10 mouse cellular contexts compared by ENCODE assay signal in the genomic region with DNA sequence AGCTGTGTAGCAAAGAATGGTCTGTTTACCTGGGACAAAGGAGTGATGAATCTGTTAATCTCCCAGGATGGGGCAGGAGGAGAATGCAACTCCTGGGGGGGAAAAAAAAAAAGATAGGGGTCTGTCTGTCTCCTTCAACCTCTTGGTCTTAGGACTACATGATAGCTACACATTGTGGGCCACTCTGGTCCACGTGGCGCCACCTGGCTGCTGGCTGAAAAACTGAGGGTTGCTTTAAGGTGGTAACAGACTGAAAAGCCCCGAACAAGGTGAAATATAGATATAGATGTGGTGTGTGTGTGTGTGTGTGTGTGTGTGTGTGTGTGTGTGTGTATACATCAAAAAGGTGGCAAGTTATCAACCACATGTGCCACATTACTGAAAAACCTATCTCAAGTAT.
DNase-seq lines count a peak whose midpoint lies in the region; ATAC-seq lines count a peak whose summit lies in the region.
"Had no signal": no experiment of that assay in that cellular context is flagged by ENCODE, and none has a peak within 500 bp of the region (broad histone marks: within the 10 kb centered on the region; RNA-seq: fewer than 3 reads in every experiment).

No protein-coding gene starts in this region.

- intact Hi-C loops in gastrocnemius, postnatal 14 days (cut with DNase I; ENCODE audit: low total_unique reads) = no loop called here

- H3K27ac ChIP-seq in midbrain, embryonic 14.5 days (replicated peaks; ENCODE audit: low read depth, low read length) = no peak overlapping the region
- no peak overlapping the region for H3K27ac ChIP-seq in midbrain, embryonic 16.5 days (ENCODE audit: low read length)
- H3K27ac ChIP-seq: heart, embryonic 15.5 days; macrophage had no signal

- H3K27me3 ChIP-seq in midbrain, embryonic 14.5 days (ENCODE audit: control insufficient read depth, insufficient read depth, low read length) = no peaks in the 10 kb centered on the region
- no peaks in the 10 kb centered on the region for H3K27me3 ChIP-seq in midbrain, embryonic 16.5 days (ENCODE audit: control insufficient read depth, insufficient read depth, low read depth, low read length)
- H3K27me3 ChIP-seq: heart, embryonic 15.5 days had no signal

- ATAC-seq in midbrain, embryonic 14.5 days (ENCODE audit: low FRiP score, low TSS enrichment) = no peak
- no peak for ATAC-seq in midbrain, embryonic 16.5 days

- no peaks in the 10 kb centered on the region for H3K36me3 ChIP-seq in midbrain, embryonic 14.5 days (ENCODE audit: control insufficient read depth, insufficient read depth, low read length)
- no peaks in the 10 kb centered on the region for H3K36me3 ChIP-seq in midbrain, embryonic 16.5 days (ENCODE audit: control insufficient read depth, insufficient read depth, low read length)
- H3K36me3 ChIP-seq: heart, embryonic 15.5 days had no signal

- no peak overlapping the region for H3K4me2 ChIP-seq in midbrain, embryonic 14.5 days (ENCODE audit: low read length)
- no peak overlapping the region for H3K4me2 ChIP-seq in midbrain, embryonic 16.5 days (ENCODE audit: low read length)
- H3K4me2 ChIP-seq: heart, embryonic 15.5 days had no signal

- H3K9ac ChIP-seq in midbrain, embryonic 14.5 days (replicated peaks; ENCODE audit: low read length) = no peak overlapping the region
- H3K9ac ChIP-seq in midbrain, embryonic 16.5 days (ENCODE audit: low read depth, low read length) = no peak overlapping the region
- H3K9ac ChIP-seq: heart, embryonic 15.5 days had no signal

- no peak overlapping the region for H3K4me3 ChIP-seq in midbrain, embryonic 14.5 days (replicated peaks; ENCODE audit: low read depth, low read length)
- no peak overlapping the region for H3K4me3 ChIP-seq in midbrain, embryonic 16.5 days (ENCODE audit: low read depth, low read length)
- H3K4me3 ChIP-seq: heart, embryonic 15.5 days had no signal

- 38% methylated on average over 3 of the region's 3 CpGs for WGBS in midbrain, embryonic 14.5 days
- 32% methylated on average over 3 of the region's 3 CpGs for WGBS in midbrain, embryonic 16.5 days

- H3K9me3 ChIP-seq in midbrain, embryonic 14.5 days (ENCODE audit: control insufficient read depth, low read length) = no peaks in the 10 kb centered on the region
- H3K9me3 ChIP-seq in midbrain, embryonic 16.5 days (replicated peaks; ENCODE audit: control insufficient read depth, low read length, poor library complexity, severe bottlenecking) = no peaks in the 10 kb centered on the region
- H3K9me3 ChIP-seq: heart, embryonic 15.5 days had no signal

- DNase-seq in gastrocnemius, postnatal 14 days = peak; percentile 34
- DNase-seq in gastrocnemius, postnatal 25 days = no peak
- peak; percentile 39 for DNase-seq in midbrain, embryonic 14.5 days
- peak; percentile 41 to 49 for DNase-seq in adrenal gland, adult 18-20 months (ENCODE audit: low spot score in 2 of 2)
- peak; percentile 29 for DNase-seq in lung, postnatal 36 days
- DNase-seq in right cerebral cortex, adult 18-20 months = no peak
- no peak for DNase-seq in right cerebral cortex, postnatal 10 days (ENCODE audit: low spot score in 2 of 2)

- H3K4me1 ChIP-seq in midbrain, embryonic 14.5 days (ENCODE audit: control insufficient read depth, insufficient read depth, low read length) = no peaks in the 10 kb centered on the region
- no peaks in the 10 kb centered on the region for H3K4me1 ChIP-seq in midbrain, embryonic 16.5 days (ENCODE audit: control insufficient read depth, insufficient read depth, low read length)

Comparison
In these comparisons a context has a peak if more than half of its experiments do, and no peak if none do; other contexts are left out.
1. DNase-seq: peak in gastrocnemius, postnatal 14 days (single experiment), midbrain, embryonic 14.5 days (single experiment), adrenal gland, adult 18-20 months (2 of 2) and lung, postnatal 36 days (single experiment); none in gastrocnemius, postnatal 25 days (single experiment), right cerebral cortex, adult 18-20 months (single experiment) and right cerebral cortex, postnatal 10 days (0 of 2).